Mouse (Mus musculus) bone marrow, adult 2 months (tissue): ENCODE measurements around the gene Pik3c2g.

Experiments used
- CTCF ChIP-seq: fragments of 200-500 bp; IDR thresholded peaks from 2 replicates; pipeline ENCODE4 v1.5.1; 2011; ENCODE audit warnings: low read length, control low read depth; ENCODE audit not compliant: control insufficient read depth, insufficient read depth
- POLR2A ChIP-seq: fragments of 200-500 bp; IDR thresholded peaks from 2 replicates; pipeline ENCODE4 v1.6.1; 2011; ENCODE audit warnings: low read depth, mild to moderate bottlenecking, control low read depth, low read length, borderline replicate concordance; ENCODE audit not compliant: control insufficient read depth

DNA sequence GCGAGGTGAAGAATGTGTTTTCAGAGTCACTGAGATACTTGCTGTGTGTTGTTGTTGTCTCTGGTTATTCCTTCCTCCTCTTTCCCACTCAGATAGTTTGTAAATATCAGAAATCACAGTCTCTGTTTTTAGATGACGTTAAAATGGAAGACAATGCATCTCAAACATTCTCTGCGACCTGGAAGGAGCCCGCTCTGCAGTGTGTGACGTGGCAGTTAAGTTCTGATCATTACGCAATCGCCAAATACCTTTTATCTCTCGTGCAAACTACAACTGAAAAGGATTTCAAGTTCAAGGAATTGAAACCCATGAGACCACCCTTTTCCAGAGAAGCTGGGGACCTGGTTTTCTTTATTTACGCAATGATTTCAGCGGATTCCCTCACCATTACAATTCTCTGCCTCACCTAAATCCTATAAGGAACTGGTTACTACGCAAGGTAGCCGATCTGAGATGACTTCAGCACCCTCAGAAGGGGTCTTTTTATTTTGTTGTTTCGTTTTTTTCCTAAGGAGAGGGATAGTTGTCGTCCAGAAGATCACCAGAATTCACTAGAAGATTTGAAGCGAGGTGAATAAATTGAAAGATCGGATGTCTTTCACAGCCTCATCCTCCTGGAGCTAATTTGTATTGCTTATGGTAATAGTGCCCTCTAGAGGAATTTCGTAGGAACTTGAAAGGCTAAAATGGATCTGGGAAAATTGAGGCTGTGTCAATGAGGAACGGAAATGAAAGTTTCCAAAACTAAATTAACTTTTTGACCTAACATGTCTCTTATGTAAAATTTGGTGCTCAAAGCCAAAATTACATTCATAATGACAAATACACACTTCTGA lies 9.8 kb upstream of the Pik3c2g start:
- TF ChIP-seq CTCF (no peak), POLR2A (no peak)
